Mouse (Mus musculus) cerebellum, adult 2 months (tissue): ENCODE data around the gene Kansl1. TPM values are rescaled to one million over a fixed set of nuclear protein-coding genes. Genes with fewer than 3 reads are reported as not detected.

ENCODE experiments used
- DNase-seq, 2 experiments: peaks; one replicate each; pipeline ENCODE4 v3.0.0; 2021
- H3K27ac ChIP-seq: fragments of 200-500 bp; 2 replicates; pipeline ENCODE4 v1.5.1; 2012; ENCODE audit warnings: low read length, control low read depth, inconsistent platforms; ENCODE audit not compliant: insufficient read depth
- H3K27me3 ChIP-seq: fragments of 200-500 bp; 2 replicates; pipeline ENCODE4 v1.6.1; 2012; ENCODE audit warnings: inconsistent platforms, mild to moderate bottlenecking, low read length, moderate library complexity; ENCODE audit not compliant: control insufficient read depth, insufficient read depth
- H3K4me1 ChIP-seq: fragments of 200-500 bp; 2 replicates; pipeline ENCODE4 v1.6.1; 2011; ENCODE audit warnings: low read length; ENCODE audit not compliant: control insufficient read depth, insufficient read depth
- H3K4me3 ChIP-seq: fragments of 200-500 bp; replicated peaks from 2 replicates; pipeline ENCODE3; 2011; ENCODE audit warnings: mild to moderate bottlenecking, low read depth, low read length, control low read depth; ENCODE audit not compliant: insufficient read depth
- CTCF ChIP-seq: fragments of 200-500 bp; IDR thresholded peaks from 2 replicates; pipeline ENCODE4 v1.5.1; 2011; ENCODE audit warnings: low read depth, mild to moderate bottlenecking, control low read depth, low read length, moderate library complexity, borderline replicate concordance; ENCODE audit not compliant: insufficient read depth
- POLR2A ChIP-seq: fragments of 200-500 bp; IDR thresholded peaks from 2 replicates; pipeline ENCODE4 v1.6.1; 2011; ENCODE audit warnings: low read length, control low read depth, borderline replicate concordance; ENCODE audit not compliant: insufficient read depth
- WGBS: fragments of 180-500 bp; shearing (Covaris S2); methylation state at CpG from one replicate; pipeline ENCODE4 v1.1.7; 2018; 5-methylcytosine and 5-hydroxymethylcytosine counted together
- polyA plus RNA-seq: library from polyadenylated mRNA; depleted of rRNA; stranded (reverse); fragments of >200 nt; gene quantifications from 2 replicates; pipeline ENCODE4 v1.2.3, GENCODE M21; 2012

Gene Kansl1
- polyA plus RNA-seq, 1 experiment, result 87.7 TPM

- no peak overlapping the region for H3K4me3 ChIP-seq
- TF ChIP-seq POLR2A, result no peak
- TF ChIP-seq CTCF, result no peak
- DNase-seq, result peak in 1 of 2 experiments; percentile 40
- no peaks in the 10 kb centered on the region for H3K27me3 ChIP-seq
- WGBS, result 24% methylated on average over 4 of the region's 4 CpGs
- peaks cover 5% of the 10 kb centered on the region; the same call in 1 of the 2 replicates for H3K4me1 ChIP-seq
- peak overlapping the region; percentile 36; the same call in 1 of the 2 replicates for H3K27ac ChIP-seq
Observed at GRCm38 (mm10) chr11:104399459-104400216, 69.0 kb downstream of the Kansl1 start.

- WGBS, result 85% methylated on average over 2 of the region's 2 CpGs
- no peak for TF ChIP-seq CTCF
- H3K27me3 ChIP-seq, result no peaks in the 10 kb centered on the region
- no peak overlapping the region for H3K27ac ChIP-seq
- peaks cover 11% of the 10 kb centered on the region; the same call in 1 of the 2 replicates for H3K4me1 ChIP-seq
- DNase-seq, result no peak
- no peak overlapping the region for H3K4me3 ChIP-seq
Observed at GRCm38 (mm10) chr11:104395648-104396047, 73.0 kb downstream of the Kansl1 start.

GRCm38 (mm10) chr11:104393196-104393595 lies 75.5 kb downstream of the Kansl1 start:
- DNase-seq, result peak; percentile 38
- Histone ChIP-seq H3K4me3 (no peak overlapping the region), H3K27me3 (no peaks in the 10 kb centered on the region), H3K4me1 (peaks cover 6% of the 10 kb centered on the region; the same call in 1 of the 2 replicates), H3K27ac (no peak overlapping the region)
- WGBS, result 45% methylated on average over 6 of the region's 6 CpGs
- TF ChIP-seq POLR2A, result no peak
- TF ChIP-seq CTCF, result no peak

- DNase-seq, result no peak
- TF ChIP-seq CTCF, result no peak
- TF ChIP-seq POLR2A, result no peak
- H3K27ac ChIP-seq, result no peak overlapping the region
Observed at GRCm38 (mm10) chr11:104392153-104392552, 76.5 kb downstream of the Kansl1 start.

GRCm38 (mm10) chr11:104387284-104387683 lies 81.4 kb downstream of the Kansl1 start:
- WGBS, result 86% methylated on average over 1 of the region's 1 CpGs
- Histone ChIP-seq H3K27me3 (no peaks in the 10 kb centered on the region), H3K4me3 (no peak overlapping the region), H3K27ac (no peak overlapping the region), H3K4me1 (no peaks in the 10 kb centered on the region)
- DNase-seq, result no peak
- no peak for TF ChIP-seq POLR2A

More at GRCm38 (mm10) chr11:104392153-104392552, 76.5 kb downstream of the Kansl1 start:
- WGBS, result 80% methylated on average over 1 of the region's 1 CpGs
- Histone ChIP-seq H3K4me1 (peaks cover 6% of the 10 kb centered on the region; the same call in 1 of the 2 replicates), H3K27me3 (no peaks in the 10 kb centered on the region), H3K4me3 (no peak overlapping the region)

GRCm38 (mm10) chr11:104386595-104386994 lies 82.1 kb downstream of the Kansl1 start:
- 96% methylated on average over 1 of the region's 1 CpGs for WGBS
- no peaks in the 10 kb centered on the region for H3K4me1 ChIP-seq
- no peak overlapping the region for H3K27ac ChIP-seq
- no peak for DNase-seq
- no peak overlapping the region for H3K4me3 ChIP-seq
- H3K27me3 ChIP-seq, result no peaks in the 10 kb centered on the region
- TF ChIP-seq CTCF (no peak), POLR2A (no peak)

- no peak for DNase-seq
- Histone ChIP-seq H3K4me1 (peaks cover 3% of the 10 kb centered on the region; the same call in 1 of the 2 replicates), H3K27me3 (no peaks in the 10 kb centered on the region), H3K27ac (no peak overlapping the region), H3K4me3 (no peak overlapping the region)
- TF ChIP-seq POLR2A (no peak), CTCF (no peak)
- 82% methylated on average over 2 of the region's 2 CpGs for WGBS
Observed at GRCm38 (mm10) chr11:104383167-104383810, 85.4 kb downstream of the Kansl1 start.

GRCm38 (mm10) chr11:104381887-104382286 lies 86.8 kb downstream of the Kansl1 start:
- no peak for DNase-seq
- TF ChIP-seq POLR2A, result no peak
- TF ChIP-seq CTCF, result no peak
- Histone ChIP-seq H3K4me1 (peaks cover 3% of the 10 kb centered on the region; the same call in 1 of the 2 replicates), H3K27ac (no peak overlapping the region), H3K4me3 (no peak overlapping the region), H3K27me3 (no peaks in the 10 kb centered on the region)
- WGBS, result 81% methylated on average over 4 of the region's 4 CpGs
